Mouse (Mus musculus) A20 (cell line): ENCODE data around the gene Arhgef3.

Source experiments
- DNase-seq: peaks from one replicate; pipeline ENCODE4 v3.0.0-alpha.2; 2011; ENCODE audit warnings: low read depth, low spot score

The Arhgef3 gene

DNA sequence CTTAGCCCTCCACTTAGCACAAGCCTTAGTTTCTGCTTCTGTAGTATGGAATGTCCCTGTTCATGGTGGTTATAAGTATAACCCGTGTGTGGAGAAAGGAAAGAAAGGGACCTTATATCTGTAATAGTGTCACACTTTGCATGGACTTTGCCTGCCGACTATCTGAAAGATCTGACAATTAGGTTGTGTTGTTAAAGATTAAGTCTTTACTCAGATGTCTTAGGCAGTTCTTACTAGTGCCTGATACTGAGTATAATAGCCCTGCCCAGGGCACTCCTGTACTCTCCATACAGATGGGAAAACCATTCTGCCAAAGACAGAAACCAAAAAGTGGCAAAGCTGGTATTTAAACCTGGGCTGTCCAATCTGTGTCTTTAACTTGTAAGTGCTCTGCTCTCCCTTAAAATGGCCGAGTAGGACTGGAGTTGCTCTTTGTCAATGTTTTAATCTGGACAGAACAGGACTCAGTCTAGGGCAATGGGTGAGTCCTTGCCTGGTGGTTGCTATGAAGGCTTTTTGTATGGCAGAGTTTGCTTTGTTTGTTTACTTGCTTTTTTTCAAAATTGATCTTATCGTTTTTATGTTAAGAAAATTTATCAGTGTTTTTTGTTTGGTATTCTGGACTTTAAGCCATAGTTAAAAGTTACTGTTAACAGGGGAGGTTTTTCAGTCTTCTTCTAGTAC, 196.0 kb downstream of the Arhgef3 start:
- DNase-seq = no peak

DNA sequence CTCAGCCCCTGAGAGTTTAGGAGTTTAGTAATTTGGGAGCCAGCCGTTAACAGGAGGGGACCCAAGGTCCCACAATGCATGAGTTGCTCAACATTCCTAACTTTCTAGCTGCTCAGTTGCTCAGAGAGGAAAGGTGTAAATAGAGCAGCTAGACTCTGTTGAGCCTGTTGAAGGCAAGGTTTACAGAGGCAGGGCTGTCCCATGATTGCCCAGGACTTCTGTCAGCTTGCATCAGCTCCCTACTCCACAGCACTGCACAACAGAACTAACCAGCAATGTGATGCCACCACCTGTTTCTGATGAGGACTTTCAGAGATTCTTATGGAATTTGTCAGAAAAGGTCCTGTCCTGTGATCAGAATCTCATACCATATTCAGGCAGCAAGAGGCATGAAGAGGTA, 197.7 kb downstream of the Arhgef3 start:
- DNase-seq = no peak

DNA sequence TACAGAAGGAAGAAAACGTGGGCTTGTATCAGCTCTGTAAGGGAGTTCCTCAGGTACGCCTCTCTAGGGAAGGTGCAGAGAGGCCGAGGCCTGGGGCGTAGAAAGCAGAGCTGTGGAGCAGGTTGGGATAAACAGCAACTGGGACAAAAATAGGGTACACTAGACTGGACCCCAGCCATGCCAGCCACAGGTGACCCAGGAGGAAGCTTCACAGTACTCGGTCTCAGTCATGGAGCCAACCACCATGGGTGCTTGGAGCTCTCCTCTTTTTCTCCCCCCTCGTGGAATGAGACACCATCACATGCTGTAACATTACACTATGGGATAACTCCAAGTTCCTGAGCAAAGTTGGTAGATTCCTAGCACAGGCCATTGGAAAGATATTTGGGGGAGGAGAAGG, 201.0 kb downstream of the Arhgef3 start:
- DNase-seq = no peak

DNA sequence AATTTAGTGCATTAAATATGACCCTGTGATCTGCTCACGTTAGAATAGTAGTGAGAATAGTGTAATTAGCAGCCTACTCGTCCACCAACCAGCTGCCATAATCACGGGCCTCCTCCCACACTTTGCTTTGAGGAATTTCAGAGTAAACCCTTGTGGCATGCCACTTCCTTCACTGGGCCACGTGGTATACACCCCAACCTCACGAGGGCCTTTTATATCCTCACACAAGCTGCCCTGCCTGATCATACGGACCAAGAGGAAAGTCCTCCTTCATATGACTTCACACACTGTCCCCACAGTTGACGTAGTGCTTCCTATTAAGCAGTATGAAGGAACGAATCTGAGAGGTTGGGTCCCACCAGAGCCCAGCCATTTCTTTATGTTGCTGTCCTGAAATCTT, 202.4 kb downstream of the Arhgef3 start:
- no peak for DNase-seq

DNA sequence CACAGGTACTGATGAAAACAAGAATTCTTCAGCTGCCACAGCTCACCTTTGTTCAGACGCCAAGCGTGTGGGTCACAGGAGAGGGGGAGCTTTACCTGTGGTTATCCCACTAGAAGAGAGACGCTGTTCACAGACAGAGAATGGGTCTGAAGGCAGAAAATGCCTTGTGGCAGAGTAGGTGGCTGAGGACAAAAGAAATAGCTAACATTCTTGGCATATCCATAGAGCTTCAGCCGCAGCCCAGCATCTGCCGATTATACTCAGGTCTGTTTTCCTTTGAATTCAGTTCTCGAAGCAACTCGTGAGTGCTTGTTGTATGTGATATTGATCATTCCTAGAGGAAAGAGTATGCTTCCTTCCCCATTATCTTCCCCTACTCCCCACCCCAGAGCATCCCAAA, 204.7 kb downstream of the Arhgef3 start:
- DNase-seq = no peak

- no peak for DNase-seq
Measured at GRCm38 (mm10) chr14:27322041-27322440, 207.3 kb downstream of the Arhgef3 start.

GRCm38 (mm10) chr14:27324689-27325088, 210.0 kb downstream of the Arhgef3 start:
- DNase-seq = no peak

DNA sequence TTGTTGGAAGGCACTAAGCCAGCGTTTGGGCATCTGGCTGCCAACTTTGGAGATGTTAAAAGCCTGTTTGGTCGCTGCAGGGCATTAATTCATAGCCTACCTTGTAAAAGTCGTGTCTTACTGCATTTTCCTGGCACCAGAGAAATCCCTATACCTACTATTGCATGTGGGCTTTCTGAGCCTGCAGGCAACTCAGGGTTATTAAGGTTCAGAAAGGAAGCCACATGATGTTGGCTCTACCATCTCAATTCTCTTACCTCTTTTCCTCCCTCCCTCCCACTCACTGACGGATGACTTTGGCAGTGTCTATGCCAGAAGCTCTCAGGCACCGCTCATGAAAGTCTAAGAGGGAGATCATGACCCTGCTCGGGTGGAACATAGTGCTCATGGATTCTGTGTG, 210.8 kb downstream of the Arhgef3 start:
- no peak for DNase-seq

DNA sequence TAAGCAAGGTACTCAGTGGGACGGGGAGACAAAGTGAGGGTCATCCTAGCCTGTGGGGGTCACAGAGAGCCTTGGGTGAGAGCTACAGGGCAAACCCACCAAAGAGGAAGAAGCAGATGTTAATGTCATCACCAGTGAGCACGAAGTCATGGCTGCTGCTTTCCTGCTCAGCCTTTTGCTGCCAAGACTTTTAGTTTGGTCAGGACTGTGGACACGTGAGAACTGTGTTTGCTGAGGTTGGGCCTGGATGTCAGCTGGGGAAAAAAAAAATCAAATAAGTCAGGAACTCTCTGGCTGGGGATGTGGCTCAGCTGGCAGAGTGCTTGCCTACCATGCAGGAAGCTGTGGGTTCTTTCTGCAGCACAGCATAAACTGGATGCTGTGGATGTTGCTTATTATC, 213.2 kb downstream of the Arhgef3 start:
- DNase-seq = no peak

GRCm38 (mm10) chr14:27328952-27329351, 214.3 kb downstream of the Arhgef3 start:
- DNase-seq = no peak

- no peak for DNase-seq
Measured at GRCm38 (mm10) chr14:27331490-27332035, 216.9 kb downstream of the Arhgef3 start.

- no peak for DNase-seq
Measured at GRCm38 (mm10) chr14:27332359-27332987, 217.8 kb downstream of the Arhgef3 start.

DNA sequence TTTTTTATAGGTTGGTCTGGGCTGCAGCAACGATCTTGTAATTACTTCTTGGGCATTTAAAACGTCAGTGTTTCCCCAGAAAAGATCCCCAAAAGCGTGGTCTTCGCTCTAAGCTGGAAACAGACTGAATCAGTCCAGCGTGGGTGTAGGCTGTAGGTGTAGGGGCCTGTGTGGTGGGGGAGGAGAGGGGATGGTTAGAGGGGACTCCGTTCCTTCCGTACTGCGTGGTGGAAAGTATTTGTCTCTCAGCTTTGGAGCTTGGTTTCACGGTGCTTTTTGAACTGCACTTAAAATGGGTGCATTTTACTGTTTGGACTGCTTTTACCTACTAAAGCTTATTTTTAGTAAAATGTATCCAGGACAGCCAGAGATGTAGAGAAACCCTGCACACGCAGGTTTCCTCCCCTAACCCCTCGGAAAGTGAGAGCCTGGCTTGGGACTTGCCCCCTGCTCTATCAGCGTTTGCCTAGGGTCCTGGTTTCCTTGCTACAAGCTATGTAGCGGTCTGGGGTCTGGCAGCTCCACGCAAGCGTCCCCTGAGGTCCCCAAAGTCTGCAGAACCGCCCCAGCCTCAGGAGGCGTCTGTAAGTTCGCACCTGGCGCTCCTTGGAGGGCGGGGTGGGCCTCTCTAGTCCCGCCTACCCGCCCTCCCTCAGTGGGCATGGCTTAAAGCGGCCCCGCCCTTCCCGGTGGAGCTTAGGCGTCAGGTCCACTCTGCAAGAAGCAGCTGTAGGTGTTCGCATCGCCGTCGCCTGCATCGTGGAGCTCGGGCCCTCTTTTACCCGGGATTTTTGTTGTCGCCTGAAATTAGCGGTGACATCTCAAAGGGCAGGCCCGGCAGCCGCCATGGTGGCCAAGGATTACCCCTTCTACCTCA, 220.9 kb downstream of the Arhgef3 start:
- peak; percentile 92 for DNase-seq

- DNase-seq = no peak
Measured at GRCm38 (mm10) chr14:27336208-27337114, 221.8 kb downstream of the Arhgef3 start.

DNA sequence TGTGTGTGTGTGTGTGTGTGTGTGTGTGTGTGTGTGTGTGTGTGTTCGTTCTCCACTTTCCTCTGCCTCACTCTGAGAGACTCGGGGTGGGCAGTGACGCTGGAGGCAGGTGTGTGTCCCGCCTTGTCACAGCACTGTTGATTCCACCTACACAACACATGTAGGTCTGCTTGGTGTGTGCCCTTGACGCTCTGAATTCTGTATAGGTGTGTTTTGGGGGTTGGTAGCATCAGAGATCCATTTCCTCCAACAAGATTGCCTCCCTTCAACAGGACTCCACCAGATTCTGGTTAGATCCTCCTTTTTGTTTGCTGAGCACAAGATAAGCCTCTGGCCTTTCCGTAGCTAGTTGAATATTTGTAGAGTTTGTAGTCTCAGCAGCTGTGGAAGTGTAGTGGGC, 222.5 kb downstream of the Arhgef3 start:
- no peak for DNase-seq

DNA sequence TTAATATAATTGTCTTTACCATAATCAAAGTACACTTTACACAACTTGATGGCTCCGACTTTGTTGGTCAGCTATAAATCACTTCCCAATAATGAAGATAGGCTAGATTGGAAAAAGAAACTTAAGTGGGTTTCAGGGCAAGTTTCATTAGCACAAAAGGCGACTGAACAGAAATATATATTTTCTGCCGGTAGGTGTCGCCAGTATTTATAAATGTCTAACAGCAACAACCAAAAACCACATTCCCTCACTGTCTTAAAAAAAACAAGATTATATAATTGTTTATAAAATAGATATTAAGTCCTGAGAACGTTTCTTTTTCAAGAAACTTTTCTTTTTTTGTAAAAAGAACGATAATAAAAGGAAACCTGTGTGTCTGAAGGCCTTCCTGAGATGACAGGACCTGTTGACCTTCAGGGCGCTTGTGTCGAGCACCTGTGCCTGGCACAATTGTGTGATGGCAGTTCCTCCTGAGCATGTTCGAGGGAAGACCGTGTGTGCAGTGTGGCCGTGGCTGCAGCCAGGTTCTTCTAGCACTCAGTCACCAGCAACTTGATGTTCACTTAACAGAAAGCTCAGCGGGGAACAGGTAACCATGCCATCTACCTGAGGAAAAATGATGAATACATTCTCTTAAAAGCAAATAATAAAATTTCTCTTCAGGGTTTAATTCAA, 223.5 kb downstream of the Arhgef3 start:
- DNase-seq = peak; percentile 78

DNA sequence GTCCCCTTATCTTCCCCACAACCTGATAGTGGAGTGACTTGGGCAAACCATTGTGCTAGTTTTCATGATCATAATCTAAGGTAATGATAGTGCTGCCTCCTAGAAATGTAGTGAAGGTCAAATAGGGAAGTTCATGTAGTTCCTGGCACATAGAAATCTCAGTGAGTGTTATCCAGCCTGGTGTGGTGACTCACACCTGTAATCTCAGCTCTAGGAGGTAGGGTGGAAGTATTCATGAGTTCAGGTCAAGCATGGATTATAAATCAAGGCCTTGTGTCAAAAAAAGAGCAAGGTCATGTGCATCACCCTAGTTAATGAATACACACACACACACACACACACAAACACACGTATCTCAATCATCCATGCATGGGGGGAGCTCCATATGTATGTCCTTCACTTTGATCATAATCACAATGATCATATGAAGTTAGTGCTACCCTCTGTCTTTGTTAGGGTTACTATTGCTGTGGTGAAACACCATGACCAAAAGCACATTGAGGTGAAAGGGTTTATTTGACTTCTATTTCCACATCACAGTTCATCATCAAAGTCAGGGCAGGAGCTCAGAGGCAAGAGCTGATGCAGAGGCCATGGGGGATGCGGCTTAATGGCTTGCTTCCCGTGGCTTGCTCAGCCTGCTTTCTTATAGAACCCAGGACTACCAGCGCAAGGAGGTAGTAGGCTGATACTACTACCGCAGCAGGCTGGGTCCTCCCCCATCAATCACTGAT, 226.2 kb downstream of the Arhgef3 start:
- DNase-seq = no peak

DNA sequence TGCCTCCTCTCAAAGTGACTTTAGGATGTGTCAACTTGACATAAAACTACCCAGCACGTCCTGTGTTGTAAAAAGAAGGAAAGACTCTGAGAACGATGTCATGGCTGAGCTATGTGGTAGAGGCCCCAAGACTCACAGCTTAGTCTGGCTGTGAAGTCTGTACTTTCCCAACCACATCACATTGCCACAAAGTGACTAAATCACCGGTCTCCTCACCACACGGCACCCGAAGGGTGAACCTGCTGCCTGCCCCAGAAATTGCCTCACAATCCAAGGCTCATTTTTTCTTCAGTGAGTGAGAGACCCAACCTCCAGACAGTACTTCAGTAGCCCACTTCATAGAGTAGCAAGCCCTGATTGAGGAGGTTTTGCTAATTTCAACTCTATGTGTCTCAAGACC, 226.8 kb downstream of the Arhgef3 start:
- DNase-seq = no peak

- no peak for DNase-seq
Measured at GRCm38 (mm10) chr14:27342451-27342850, 227.8 kb downstream of the Arhgef3 start.
